Mouse (Mus musculus) forebrain, embryonic 16.5 days (tissue): ENCODE results near the gene Atp7a. TPM values are rescaled to one million over a fixed set of nuclear protein-coding genes. Genes with fewer than 3 reads are reported as not detected.

Source experiments
- ATAC-seq: fragments of 200-750 bp; cut with Nextera tagmentation; 2 replicates; pipeline ENCODE4 v1.8.0; 2017; ENCODE audit warnings: mild to moderate bottlenecking, moderate library complexity
- H3K27ac ChIP-seq: fragments of 300-500 bp; sonication (generic); 2 replicates; pipeline ENCODE4 v1.5.1; 2014; ENCODE audit warnings: low read length, control low read depth
- H3K27me3 ChIP-seq: fragments of 300-500 bp; sonication (generic); replicated peaks from 2 replicates; pipeline ENCODE4 v1.6.1; 2014; ENCODE audit warnings: low read length; ENCODE audit not compliant: control insufficient read depth, insufficient read depth
- H3K36me3 ChIP-seq: fragments of 300-500 bp; sonication (generic); 2 replicates; pipeline ENCODE4 v1.6.1; 2014; ENCODE audit not compliant: control insufficient read depth, insufficient read depth
- H3K4me1 ChIP-seq: fragments of 300-500 bp; sonication (generic); replicated peaks from 2 replicates; pipeline ENCODE4 v1.6.1; 2014; ENCODE audit warnings: low read length; ENCODE audit not compliant: control insufficient read depth, insufficient read depth
- H3K4me2 ChIP-seq: fragments of 300-500 bp; sonication (generic); 2 replicates; pipeline ENCODE4 v1.6.1; 2014; ENCODE audit warnings: mild to moderate bottlenecking, low read length, control low read depth
- H3K4me3 ChIP-seq: fragments of 300-500 bp; sonication (generic); replicated peaks from 2 replicates; pipeline ENCODE4 v1.5.1; 2014; ENCODE audit warnings: mild to moderate bottlenecking, low read length, control low read depth
- H3K9ac ChIP-seq: fragments of 300-500 bp; sonication (generic); replicated peaks from 2 replicates; pipeline ENCODE4 v1.6.1; 2014; ENCODE audit warnings: low read depth, low read length, control low read depth
- H3K9me3 ChIP-seq: fragments of 300-500 bp; sonication (generic); 2 replicates; pipeline ENCODE4 v1.6.1; 2016; ENCODE audit warnings: low read length; ENCODE audit not compliant: control insufficient read depth
- WGBS: fragments of 180-500 bp; shearing (Covaris S2); extraction: QIAGEN DNeasy Blood & Tissue Kit; methylation state at CpG from one replicate; pipeline ENCODE4 v1.1.7; 2014; 5-methylcytosine and 5-hydroxymethylcytosine counted together
- polyA plus RNA-seq: library from polyadenylated mRNA; unstranded; fragments of >200 nt; fragmentation: Nextera tagmentation; extraction: Ambion mirVana; gene quantifications from 2 replicates; pipeline ENCODE4 v1.2.1, GENCODE M21; 2015

Atp7a gene
- polyA plus RNA-seq, 1 experiment from 2014 or later = 17.6 TPM

- Histone ChIP-seq H3K27ac (no peak overlapping the region), H3K27me3 (no peaks in the 10 kb centered on the region), H3K36me3 (no peaks in the 10 kb centered on the region), H3K9me3 (no peaks in the 10 kb centered on the region), H3K9ac (no peak overlapping the region), H3K4me2 (no peak overlapping the region), H3K4me1 (no peaks in the 10 kb centered on the region), H3K4me3 (no peak overlapping the region)
- 96% methylated on average over 1 of the region's 1 CpGs for WGBS
- ATAC-seq = no peak
These were observed 121.1 kb downstream of the Atp7a start for GRCm38 (mm10) chrX:106148185-106148584.

- Histone ChIP-seq H3K9ac (no peak overlapping the region), H3K4me1 (no peaks in the 10 kb centered on the region), H3K4me3 (no peak overlapping the region), H3K4me2 (no peak overlapping the region), H3K36me3 (no peaks in the 10 kb centered on the region), H3K9me3 (no peaks in the 10 kb centered on the region), H3K27ac (no peak overlapping the region), H3K27me3 (no peaks in the 10 kb centered on the region)
- no peak for ATAC-seq
- WGBS = 97% methylated on average over 3 of the region's 3 CpGs
These were observed 122.4 kb downstream of the Atp7a start for GRCm38 (mm10) chrX:106149460-106149859.

- Histone ChIP-seq H3K9ac (no peak overlapping the region), H3K27ac (no peak overlapping the region), H3K4me2 (no peak overlapping the region), H3K36me3 (no peaks in the 10 kb centered on the region), H3K4me1 (no peaks in the 10 kb centered on the region), H3K4me3 (no peak overlapping the region), H3K9me3 (no peaks in the 10 kb centered on the region), H3K27me3 (no peaks in the 10 kb centered on the region)
- ATAC-seq = no peak
These were observed 127.1 kb downstream of the Atp7a start for GRCm38 (mm10) chrX:106154180-106154586.

- Histone ChIP-seq H3K27me3 (no peaks in the 10 kb centered on the region), H3K36me3 (no peaks in the 10 kb centered on the region), H3K9me3 (no peaks in the 10 kb centered on the region), H3K4me2 (no peak overlapping the region), H3K27ac (no peak overlapping the region), H3K9ac (no peak overlapping the region), H3K4me1 (no peaks in the 10 kb centered on the region), H3K4me3 (no peak overlapping the region)
- WGBS = 86% methylated on average over 4 of the region's 4 CpGs
- no peak for ATAC-seq
These were observed 128.8 kb downstream of the Atp7a start for GRCm38 (mm10) chrX:106155892-106156291.

- 64% methylated on average over 5 of the region's 5 CpGs for whole genome bisulfite sequencing
- Histone ChIP-seq H3K27ac (no peak overlapping the region), H3K36me3 (no peaks in the 10 kb centered on the region), H3K27me3 (no peaks in the 10 kb centered on the region), H3K9ac (no peak overlapping the region), H3K4me1 (no peaks in the 10 kb centered on the region), H3K4me2 (no peak overlapping the region), H3K4me3 (no peak overlapping the region), H3K9me3 (no peaks in the 10 kb centered on the region)
- ATAC-seq = no peak
These were observed 136.9 kb downstream of the Atp7a start for GRCm38 (mm10) chrX:106163995-106164394.

GRCm38 (mm10) chrX:106164555-106164954 lies 137.5 kb downstream of the Atp7a start:
- Histone ChIP-seq H3K9me3 (no peaks in the 10 kb centered on the region), H3K4me1 (no peaks in the 10 kb centered on the region), H3K36me3 (no peaks in the 10 kb centered on the region), H3K4me3 (no peak overlapping the region), H3K27ac (no peak overlapping the region), H3K27me3 (no peaks in the 10 kb centered on the region), H3K9ac (no peak overlapping the region), H3K4me2 (no peak overlapping the region)
- no peak for ATAC-seq
- 70% methylated on average over 5 of the region's 5 CpGs for WGBS

GRCm38 (mm10) chrX:106165089-106165488 lies 138.0 kb downstream of the Atp7a start:
- ATAC-seq = no peak
- no peak overlapping the region for H3K27ac ChIP-seq
- H3K9ac ChIP-seq = no peak overlapping the region
- H3K27me3 ChIP-seq = no peaks in the 10 kb centered on the region
- no peaks in the 10 kb centered on the region for H3K9me3 ChIP-seq
- WGBS = 81% methylated on average over 1 of the region's 1 CpGs
- no peaks in the 10 kb centered on the region for H3K4me1 ChIP-seq
- no peak overlapping the region for H3K4me2 ChIP-seq
- no peak overlapping the region for H3K4me3 ChIP-seq
- no peaks in the 10 kb centered on the region for H3K36me3 ChIP-seq

GRCm38 (mm10) chrX:106171106-106171852 lies 144.2 kb downstream of the Atp7a start:
- no peak overlapping the region for H3K27ac ChIP-seq
- no peaks in the 10 kb centered on the region for H3K36me3 ChIP-seq
- H3K4me2 ChIP-seq = peak overlapping the region; percentile 53
- H3K9ac ChIP-seq = peak overlapping the region; percentile 45; the same call in 1 of the 2 replicates
- H3K9me3 ChIP-seq = no peaks in the 10 kb centered on the region
- H3K4me1 ChIP-seq = no peaks in the 10 kb centered on the region
- H3K27me3 ChIP-seq = no peaks in the 10 kb centered on the region
- peak; percentile 97 for ATAC-seq
- peak overlapping the region; percentile 38 for H3K4me3 ChIP-seq
- 28% methylated on average over 18 of the region's 18 CpGs for WGBS

- Histone ChIP-seq H3K9ac (no peak overlapping the region), H3K4me2 (peak overlapping the region; percentile 53), H3K36me3 (no peaks in the 10 kb centered on the region), H3K27me3 (no peaks in the 10 kb centered on the region), H3K4me3 (peak overlapping the region; percentile 38; the same call in 1 of the 2 replicates), H3K4me1 (no peaks in the 10 kb centered on the region), H3K27ac (no peak overlapping the region), H3K9me3 (no peaks in the 10 kb centered on the region)
- ATAC-seq = no peak
- WGBS = 57% methylated on average over 5 of the region's 6 CpGs
These were observed 144.7 kb downstream of the Atp7a start for GRCm38 (mm10) chrX:106171853-106172154.
